Mouse (Mus musculus) MEL (cell line): ENCODE results near the gene Slc22a13. TPM values are rescaled to one million over a fixed set of nuclear protein-coding genes. Genes with fewer than 3 reads are reported as not detected.

Experiments used
- DNase-seq: peaks from one replicate; pipeline ENCODE4 v3.0.0; 2011; ENCODE audit warnings: low read depth, low spot score
- H3K27ac ChIP-seq: 2 replicates; pipeline ENCODE4 v1.5.1; 2012; ENCODE audit warnings: low read depth, mild to moderate bottlenecking, control low read depth, low read length, moderate library complexity; ENCODE audit not compliant: control insufficient read depth
- H3K27me3 ChIP-seq, 2 experiments: fragments of 150-350 bp in 1 of 2; sonication (generic) in 1 of 2; 2 replicates each; pipeline ENCODE4 v1.6.1; 2012; ENCODE audit warnings: low read length in 2 of 2, mild to moderate bottlenecking in 2 of 2, improper control_type of control experiment in 1 of 2, moderate library complexity in 1 of 2; ENCODE audit not compliant: insufficient read depth in 2 of 2, control insufficient read depth in 1 of 2
- H3K36me3 ChIP-seq, 2 experiments: 2 replicates each; pipeline ENCODE4 v1.6.1; 2012 to 2014; ENCODE audit warnings: low read length in 2 of 2, improper control_type of control experiment in 1 of 2, inconsistent platforms in 1 of 2, mild to moderate bottlenecking in 1 of 2; ENCODE audit not compliant: insufficient read depth in 2 of 2, control insufficient read depth in 1 of 2
- H3K4me1 ChIP-seq, 2 experiments: fragments of 150-350 bp in 1 of 2; sonication (generic) in 1 of 2; 2 replicates each; pipeline ENCODE4 v1.6.1; 2012; ENCODE audit warnings: low read length in 2 of 2, improper control_type of control experiment in 1 of 2, mild to moderate bottlenecking in 1 of 2; ENCODE audit not compliant: insufficient read depth in 2 of 2, control insufficient read depth in 1 of 2
- H3K4me3 ChIP-seq, 2 experiments: fragments of 150-350 bp in 1 of 2; sonication (generic) in 1 of 2; 2 replicates each; pipeline ENCODE4 v1.5.1; 2012; ENCODE audit warnings: low read depth in 2 of 2, low read length in 2 of 2, mild to moderate bottlenecking in 2 of 2, moderate library complexity in 2 of 2, control low read depth in 1 of 2, improper control_type of control experiment in 1 of 2; ENCODE audit not compliant: control insufficient read depth in 1 of 2, insufficient read depth in 1 of 2
- H3K79me2 ChIP-seq: 2 replicates; pipeline ENCODE4 v1.6.1; 2012; ENCODE audit warnings: mild to moderate bottlenecking, low read length, moderate library complexity; ENCODE audit not compliant: control insufficient read depth, poor library complexity, insufficient read depth
- H3K9ac ChIP-seq: 2 replicates; pipeline ENCODE4 v1.6.1; 2012; ENCODE audit warnings: low read depth, mild to moderate bottlenecking, control low read depth, low read length, moderate library complexity; ENCODE audit not compliant: control insufficient read depth, poor library complexity, severe bottlenecking
- H3K9me3 ChIP-seq: fragments of 150-350 bp; sonication (generic); replicated peaks from 2 replicates; pipeline ENCODE4 v1.6.1; 2012; ENCODE audit warnings: mild to moderate bottlenecking, low read length, improper control_type of control experiment, moderate library complexity; ENCODE audit not compliant: insufficient read depth
- BHLHE40 ChIP-seq: IDR thresholded peaks from 2 replicates; pipeline ENCODE4 v1.6.1; 2012; ENCODE audit warnings: low read depth, mild to moderate bottlenecking, inconsistent platforms, low read length, improper control_type of control experiment, borderline replicate concordance
- CHD1 ChIP-seq: IDR thresholded peaks from 2 replicates; pipeline ENCODE4 v1.6.1; 2012; ENCODE audit warnings: low read depth, mild to moderate bottlenecking, inconsistent platforms, low read length, improper control_type of control experiment
- CHD2 ChIP-seq: IDR thresholded peaks from 2 replicates; pipeline ENCODE4 v1.6.1; 2011; ENCODE audit warnings: low read length, improper control_type of control experiment
- GABPA ChIP-seq: IDR thresholded peaks from 2 replicates; pipeline ENCODE4 v1.6.1; 2012; ENCODE audit warnings: low read depth, mild to moderate bottlenecking, inconsistent platforms, low read length, improper control_type of control experiment, moderate library complexity
- HCFC1 ChIP-seq: IDR thresholded peaks from 2 replicates; pipeline ENCODE4 v1.6.1; 2012; ENCODE audit warnings: low read depth, mild to moderate bottlenecking, inconsistent platforms, low read length, improper control_type of control experiment, moderate library complexity
- JUND ChIP-seq: IDR thresholded peaks from 2 replicates; pipeline ENCODE4 v1.6.1; 2011; ENCODE audit warnings: low read depth, mild to moderate bottlenecking, improper control_type of control experiment, low read length
- KAT2A ChIP-seq: conservative IDR thresholded peaks from 2 replicates; pipeline ENCODE4 v1.6.1; 2012; ENCODE audit warnings: low read depth, low read length, improper control_type of control experiment, inconsistent platforms
- MAZ ChIP-seq: IDR thresholded peaks from 2 replicates; pipeline ENCODE4 v1.6.1; 2012; ENCODE audit warnings: low read depth, mild to moderate bottlenecking, inconsistent platforms, low read length, improper control_type of control experiment
- MXI1 ChIP-seq: IDR thresholded peaks from 2 replicates; pipeline ENCODE4 v1.6.1; 2011; ENCODE audit warnings: mild to moderate bottlenecking, low read depth, low read length, improper control_type of control experiment
- MYB ChIP-seq: IDR thresholded peaks from 2 replicates; pipeline ENCODE4 v1.6.1; 2011; ENCODE audit warnings: mild to moderate bottlenecking, low read depth, low read length, improper control_type of control experiment
- NELFE ChIP-seq: IDR thresholded peaks from 2 replicates; pipeline ENCODE4 v1.6.1; 2011; ENCODE audit warnings: low read depth, low read length, improper control_type of control experiment
- NRF1 ChIP-seq: IDR thresholded peaks from 2 replicates; pipeline ENCODE4 v1.6.1; 2014; ENCODE audit warnings: low read depth, mild to moderate bottlenecking, inconsistent platforms, low read length, improper control_type of control experiment, moderate library complexity; ENCODE audit not compliant: poor library complexity, insufficient read depth, severe bottlenecking
- POLR2A ChIP-seq, 2 experiments: IDR thresholded peaks; 2 replicates each; pipeline ENCODE4 v1.6.1; 2011 to 2012; ENCODE audit warnings: low read length in 2 of 2, mild to moderate bottlenecking in 2 of 2, control low read depth in 1 of 2, improper control_type of control experiment in 1 of 2, low read depth in 1 of 2, moderate library complexity in 1 of 2; ENCODE audit not compliant: control insufficient read depth in 1 of 2, insufficient read depth in 1 of 2, poor library complexity in 1 of 2
- POLR2AphosphoS2 ChIP-seq: IDR thresholded peaks from 2 replicates; pipeline ENCODE4 v1.6.1; 2011; ENCODE audit warnings: low read length, improper control_type of control experiment
- RAD21 ChIP-seq: IDR thresholded peaks from 2 replicates; pipeline ENCODE4 v1.6.1; 2011; ENCODE audit warnings: mild to moderate bottlenecking, low read depth, low read length, improper control_type of control experiment
- RCOR1 ChIP-seq: IDR thresholded peaks from 2 replicates; pipeline ENCODE4 v1.6.1; 2012; ENCODE audit warnings: low read depth, mild to moderate bottlenecking, inconsistent platforms, low read length, improper control_type of control experiment
- SIN3A ChIP-seq: IDR thresholded peaks from 2 replicates; pipeline ENCODE4 v1.6.1; 2012; ENCODE audit warnings: low read length, improper control_type of control experiment, inconsistent platforms
- SMC3 ChIP-seq: IDR thresholded peaks from 2 replicates; pipeline ENCODE4 v1.6.1; 2011; ENCODE audit warnings: low read depth, low read length, improper control_type of control experiment
- TCF12 ChIP-seq: IDR thresholded peaks from 2 replicates; pipeline ENCODE4 v1.6.1; 2014; ENCODE audit warnings: low read depth, mild to moderate bottlenecking, inconsistent platforms, low read length, improper control_type of control experiment, moderate library complexity
- UBTF ChIP-seq: IDR thresholded peaks from 2 replicates; pipeline ENCODE4 v1.6.1; 2012; ENCODE audit warnings: low read depth, mild to moderate bottlenecking, inconsistent platforms, low read length, improper control_type of control experiment, moderate library complexity, borderline replicate concordance; ENCODE audit not compliant: insufficient read depth
- USF1 ChIP-seq: IDR thresholded peaks from 2 replicates; pipeline ENCODE4 v1.6.1; 2014; ENCODE audit warnings: low read depth, mild to moderate bottlenecking, inconsistent platforms, low read length, improper control_type of control experiment, moderate library complexity
- USF2 ChIP-seq, 2 experiments: IDR thresholded peaks; 2 replicates each; pipeline ENCODE4 v1.6.1; 2011 to 2012; ENCODE audit warnings: improper control_type of control experiment in 2 of 2, low read length in 2 of 2, borderline replicate concordance in 1 of 2, inconsistent platforms in 1 of 2, low read depth in 1 of 2, mild to moderate bottlenecking in 1 of 2; ENCODE audit not compliant: insufficient read depth in 1 of 2
- ZKSCAN1 ChIP-seq: IDR thresholded peaks from 2 replicates; pipeline ENCODE4 v1.6.1; 2012; ENCODE audit warnings: low read depth, mild to moderate bottlenecking, inconsistent platforms, low read length, improper control_type of control experiment, moderate library complexity
- ZMIZ1 ChIP-seq: IDR thresholded peaks from 2 replicates; pipeline ENCODE4 v1.6.1; 2012; ENCODE audit warnings: low read depth, mild to moderate bottlenecking, inconsistent platforms, low read length, improper control_type of control experiment, moderate library complexity
- ZNF384 ChIP-seq: IDR thresholded peaks from 2 replicates; pipeline ENCODE4 v1.6.1; 2012; ENCODE audit warnings: low read depth, mild to moderate bottlenecking, inconsistent platforms, low read length, improper control_type of control experiment
- polyA plus RNA-seq, 2 experiments: library from polyadenylated mRNA; stranded (reverse) in 1 of 2; unstranded in 1 of 2; fragments of >175 nt in 1 of 2; fragments of >200 nt in 1 of 2; gene quantifications; 2 replicates each; pipeline versions ENCODE4 v1.2.1 to v1.2.4; 2012; ENCODE audit warnings: low replicate concordance in 2 of 2, low read depth in 1 of 2; ENCODE audit not compliant: insufficient read length in 2 of 2, insufficient read depth in 1 of 2, missing spikeins in 1 of 2
- total RNA-seq: library from RNA; depleted of rRNA; stranded (reverse); fragments of 300-350 nt; gene quantifications from 2 replicates; pipeline ENCODE4 v1.2.3, GENCODE M21; 2012

The Slc22a13 gene
- total and polyA plus RNA-seq, 3 experiments, result 0.04 TPM; not detected in 2

DNA sequence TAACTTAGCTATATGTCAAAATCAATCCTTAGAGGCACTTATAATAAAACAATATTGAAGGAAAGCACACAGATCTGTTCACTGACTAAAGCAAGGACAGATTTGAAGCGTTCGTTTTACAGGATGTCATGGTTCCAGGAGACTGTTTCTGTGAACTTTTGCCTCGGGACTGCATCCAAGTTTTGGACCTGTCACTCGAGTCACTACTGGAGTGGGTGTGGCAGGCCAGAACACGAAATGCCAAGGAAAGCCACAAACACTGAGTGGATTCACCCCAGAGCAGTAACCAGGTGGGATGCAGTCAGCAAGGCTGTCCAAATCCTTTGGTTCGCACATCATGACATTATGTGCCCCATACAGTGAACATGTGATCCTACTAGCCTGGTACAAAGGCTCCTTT, 5.7 kb upstream of the Slc22a13 start:
- Histone ChIP-seq H3K27ac (no peak overlapping the region), H3K9me3 (no peaks in the 10 kb centered on the region), H3K4me3 (no peak overlapping the region), H3K27me3 (no peaks in the 10 kb centered on the region), H3K4me1 (peaks cover 0 to 4% of the 10 kb centered on the region in 2 experiments; a peak in 1 of 4 replicates), H3K79me2 (no peaks in the 10 kb centered on the region), H3K36me3 (peaks cover 0 to 4% of the 10 kb centered on the region in 2 experiments; a peak in 1 of 4 replicates), H3K9ac (no peak overlapping the region)
- no peak for DNase-seq
- no peak for TF ChIP-seq ZNF384
- TF ChIP-seq ZKSCAN1, result no peak
- TF ChIP-seq BHLHE40, result no peak
- no peak for TF ChIP-seq POLR2AphosphoS2
- no peak for TF ChIP-seq RAD21
- no peak for TF ChIP-seq ZMIZ1
- no peak for TF ChIP-seq USF2 (IDR thresholded peaks at IDR 0.05; ENCODE audit: borderline replicate concordance in 1 of 2, insufficient read depth in 1 of 2, low read depth in 1 of 2, low read length in 2 of 2)
- no peak for TF ChIP-seq TCF12
- TF ChIP-seq NELFE, result no peak
- no peak for TF ChIP-seq NRF1
- no peak for TF ChIP-seq USF1
- no peak for TF ChIP-seq UBTF
- TF ChIP-seq HCFC1, result no peak
- no peak for TF ChIP-seq MAZ

DNA sequence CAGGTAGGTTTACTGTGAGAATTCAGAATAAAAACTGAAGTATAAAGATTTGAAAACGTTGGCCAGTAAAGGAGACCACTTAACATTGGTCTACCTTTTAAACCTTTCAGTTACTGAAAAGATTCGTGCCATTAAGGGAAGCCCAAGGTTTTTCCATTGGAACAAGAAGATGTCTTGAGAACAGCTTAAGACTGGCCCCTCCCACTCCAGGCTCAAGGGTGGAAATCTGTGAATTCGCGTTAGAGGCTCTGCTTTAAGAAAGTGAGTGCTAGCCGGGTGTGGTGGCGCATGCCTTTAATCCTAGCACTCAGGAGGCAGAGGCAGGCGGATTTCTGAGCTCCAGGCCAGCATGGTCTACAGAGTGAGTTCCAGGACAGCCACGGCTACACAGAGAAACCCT, 4.1 kb upstream of the Slc22a13 start:
- Histone ChIP-seq H3K9ac (no peak overlapping the region), H3K27ac (no peak overlapping the region), H3K9me3 (no peaks in the 10 kb centered on the region), H3K4me1 (no peaks in the 10 kb centered on the region), H3K36me3 (no peaks in the 10 kb centered on the region), H3K79me2 (no peaks in the 10 kb centered on the region), H3K27me3 (no peaks in the 10 kb centered on the region), H3K4me3 (no peak overlapping the region)
- DNase-seq, result no peak
- TF ChIP-seq CHD1 (no peak), MXI1 (no peak), POLR2AphosphoS2 (no peak), KAT2A (no peak), SIN3A (no peak), JUND (no peak), CHD2 (no peak), GABPA (no peak), SMC3 (no peak), HCFC1 (no peak), ZMIZ1 (no peak), USF2 (IDR thresholded peaks at IDR 0.05; ENCODE audit: borderline replicate concordance in 1 of 2, insufficient read depth in 1 of 2, low read depth in 1 of 2, low read length in 2 of 2) (no peak), POLR2A (IDR thresholded peaks at IDR 0.05; ENCODE audit: control insufficient read depth in 1 of 2, insufficient read depth in 1 of 2, low read depth in 1 of 2, low read length in 2 of 2, poor library complexity in 1 of 2) (no peak), MYB (no peak), RAD21 (no peak), RCOR1 (no peak)
- TF ChIP-seq, all 39 proteins: peak for 0
